Mouse (Mus musculus) midbrain, postnatal 0 days (tissue): Measurements from ENCODE around the gene Kcnh8. TPM values are rescaled to one million over a fixed set of nuclear protein-coding genes. Genes with fewer than 3 reads are reported as not detected.
A peak's percentile ranks its signal among the peaks of the same experiment; 100 is the strongest.

Experiments used
- ATAC-seq: fragments of 200-750 bp; cut with Nextera tagmentation; 2 replicates; pipeline ENCODE4 v1.8.0; 2017; ENCODE audit warnings: moderate number of reproducible peaks, mild to moderate bottlenecking, moderate TSS enrichment, moderate library complexity; ENCODE audit not compliant: low FRiP score
- DNase-seq: peaks from one replicate; pipeline ENCODE4 v3.0.0-alpha.2; 2015; ENCODE audit warnings: low spot score
- H3K27ac ChIP-seq: fragments of 300-500 bp; sonication (generic); 2 replicates; pipeline ENCODE4 v1.5.1; 2014; ENCODE audit warnings: low read depth, mild to moderate bottlenecking, low read length, mixed read lengths
- H3K27me3 ChIP-seq: fragments of 300-500 bp; sonication (generic); 2 replicates; pipeline ENCODE4 v1.6.1; 2014; ENCODE audit warnings: low read length, control low read depth, mixed read lengths; ENCODE audit not compliant: insufficient read depth
- H3K36me3 ChIP-seq: fragments of 300-500 bp; sonication (generic); 2 replicates; pipeline ENCODE4 v1.6.1; 2014; ENCODE audit warnings: low read length, control low read depth, mixed read lengths; ENCODE audit not compliant: insufficient read depth
- H3K4me1 ChIP-seq: fragments of 300-500 bp; sonication (generic); 2 replicates; pipeline ENCODE4 v1.6.1; 2014; ENCODE audit warnings: mild to moderate bottlenecking, control low read depth, antibody characterized with exemption, low read length, mixed read lengths; ENCODE audit not compliant: insufficient read depth
- H3K4me2 ChIP-seq: fragments of 300-500 bp; sonication (generic); 2 replicates; pipeline ENCODE4 v1.6.1; 2014; ENCODE audit warnings: low read depth, mild to moderate bottlenecking, low read length, mixed read lengths; ENCODE audit not compliant: poor library complexity, severe bottlenecking
- H3K4me3 ChIP-seq: fragments of 300-500 bp; sonication (generic); 2 replicates; pipeline ENCODE4 v1.5.1; 2014; ENCODE audit warnings: low read depth, mild to moderate bottlenecking, low read length, moderate library complexity
- H3K9ac ChIP-seq: fragments of 300-500 bp; sonication (generic); replicated peaks from 2 replicates; pipeline ENCODE4 v1.6.1; 2014; ENCODE audit warnings: mild to moderate bottlenecking, low read length, moderate library complexity, mixed read lengths; ENCODE audit not compliant: poor library complexity, severe bottlenecking
- H3K9me3 ChIP-seq: fragments of 300-500 bp; sonication (generic); 2 replicates; pipeline ENCODE4 v1.6.1; 2016; ENCODE audit warnings: low read length, control low read depth
- CTCF ChIP-seq: IDR thresholded peaks from 2 replicates; pipeline ENCODE4 v1.5.1; 2016; ENCODE audit warnings: antibody characterized with exemption, mild to moderate bottlenecking
- WGBS: fragments of 180-500 bp; shearing (Covaris S2); extraction: QIAGEN DNeasy Blood & Tissue Kit; methylation state at CpG from one replicate; pipeline ENCODE4 v1.1.7; 2014; 5-methylcytosine and 5-hydroxymethylcytosine counted together
- polyA plus RNA-seq: library from polyadenylated mRNA; unstranded; fragments of >200 nt; fragmentation: Nextera tagmentation; extraction: Ambion mirVana; gene quantifications from 2 replicates; pipeline ENCODE4 v1.2.1, GENCODE M21; 2015
- total RNA-seq: library from RNA; depleted of rRNA; stranded (reverse); fragments of >200 nt; gene quantifications from 2 replicates; pipeline ENCODE4 v1.2.3, GENCODE M21; 2014

Gene Kcnh8
- total and polyA plus RNA-seq, 2 experiments from 2014 or later = 2.8 to 7.9 TPM

DNA sequence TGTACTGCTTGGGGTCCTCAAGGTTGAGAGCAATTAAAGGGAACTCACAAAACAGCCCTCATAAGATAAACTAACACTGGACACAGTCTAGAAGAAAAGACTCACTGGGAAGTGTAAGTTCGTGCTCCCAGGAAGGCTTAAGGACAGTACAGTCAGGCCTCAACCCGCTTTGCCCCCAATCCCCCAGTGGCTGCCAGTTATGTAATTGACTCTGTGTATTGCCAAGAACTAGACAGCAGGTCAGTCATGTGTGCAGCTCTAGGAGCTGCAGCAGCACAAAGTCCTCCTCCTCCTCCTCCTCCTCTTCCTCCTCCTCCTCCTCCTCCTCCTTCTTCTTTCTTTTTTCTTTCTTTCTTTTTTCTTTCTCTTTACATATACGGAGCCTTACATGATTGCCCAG, 185.6 kb downstream of the Kcnh8 start:
- ATAC-seq (no peak), DNase-seq (no peak)
- 68% methylated on average over 3 of the region's 3 CpGs for WGBS

DNA sequence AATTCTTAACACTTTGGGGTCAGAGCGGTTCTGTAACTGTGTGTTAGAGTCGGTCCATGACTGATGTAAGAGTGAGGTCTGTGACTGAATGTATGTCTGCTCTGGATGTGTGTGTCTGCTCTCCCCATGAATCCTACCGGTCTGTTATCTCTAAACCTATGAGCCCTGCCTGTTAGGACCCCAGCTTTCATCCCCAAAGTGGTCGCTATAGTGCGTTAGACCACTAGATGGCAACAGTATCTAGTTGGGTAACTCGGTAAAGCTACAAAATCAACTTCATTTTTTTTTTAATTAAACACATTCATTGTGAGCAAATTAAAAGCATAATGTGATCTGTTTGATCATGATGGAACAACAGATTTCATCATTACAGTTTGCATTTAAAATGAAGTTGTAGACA, 202.0 kb downstream of the Kcnh8 start:
- Histone ChIP-seq H3K4me2 (no peak overlapping the region), H3K27ac (no peak overlapping the region), H3K4me3 (no peak overlapping the region), H3K9me3 (no peaks in the 10 kb centered on the region), H3K36me3 (no peaks in the 10 kb centered on the region), H3K27me3 (no peaks in the 10 kb centered on the region), H3K4me1 (no peaks in the 10 kb centered on the region), H3K9ac (no peak overlapping the region)
- 59% methylated on average over 6 of the region's 6 CpGs for WGBS
- DNase-seq = no peak
- ATAC-seq = no peak
- TF ChIP-seq CTCF = peak; percentile 18; the same call in 1 of the 2 replicates

More for the DNA sequence above, 185.6 kb downstream of the Kcnh8 start:
- no peak overlapping the region for H3K27ac ChIP-seq
- TF ChIP-seq CTCF = no peak
- no peak overlapping the region for H3K4me3 ChIP-seq
- no peaks in the 10 kb centered on the region for H3K4me1 ChIP-seq
- H3K27me3 ChIP-seq = no peaks in the 10 kb centered on the region
- no peaks in the 10 kb centered on the region for H3K36me3 ChIP-seq
- H3K9ac ChIP-seq = no peak overlapping the region
- H3K9me3 ChIP-seq = no peaks in the 10 kb centered on the region
- no peak overlapping the region for H3K4me2 ChIP-seq

DNA sequence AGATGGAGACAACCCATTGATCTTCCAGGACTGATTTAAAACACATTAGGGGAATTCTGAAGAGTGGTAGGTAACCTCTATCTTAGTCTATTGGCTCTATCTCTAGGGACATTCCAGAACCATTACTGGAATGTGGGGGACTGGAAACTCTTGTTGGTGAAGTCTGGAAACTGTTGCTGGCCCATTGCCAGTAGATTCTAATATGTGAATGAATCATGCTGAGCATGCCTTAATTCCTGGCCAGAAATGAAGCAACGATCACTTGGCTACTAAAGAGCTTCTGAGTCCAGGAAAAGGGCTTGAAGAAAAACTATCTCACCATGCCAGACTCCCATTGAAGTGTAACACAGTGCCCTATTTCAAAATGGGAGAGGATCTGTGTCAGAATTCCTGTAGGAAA, 208.3 kb downstream of the Kcnh8 start:
- Histone ChIP-seq H3K36me3 (no peaks in the 10 kb centered on the region), H3K4me1 (no peaks in the 10 kb centered on the region), H3K27ac (no peak overlapping the region), H3K4me3 (no peak overlapping the region), H3K9me3 (no peaks in the 10 kb centered on the region), H3K27me3 (no peaks in the 10 kb centered on the region), H3K9ac (no peak overlapping the region), H3K4me2 (no peak overlapping the region)
- ATAC-seq (no peak), DNase-seq (peak; percentile 67)
- no peak for TF ChIP-seq CTCF
- 58% methylated on average over 1 of the region's 1 CpGs for WGBS

- no peaks in the 10 kb centered on the region for H3K4me1 ChIP-seq
- H3K9ac ChIP-seq = no peak overlapping the region
- no peak for TF ChIP-seq CTCF
- 78% methylated on average over 1 of the region's 1 CpGs for WGBS
- ATAC-seq (no peak), DNase-seq (no peak)
- no peaks in the 10 kb centered on the region for H3K27me3 ChIP-seq
- no peak overlapping the region for H3K4me3 ChIP-seq
- H3K36me3 ChIP-seq = no peaks in the 10 kb centered on the region
- H3K9me3 ChIP-seq = no peaks in the 10 kb centered on the region
- H3K4me2 ChIP-seq = no peak overlapping the region
- no peak overlapping the region for H3K27ac ChIP-seq
Observed at GRCm38 (mm10) chr17:52819007-52819406, 216.5 kb downstream of the Kcnh8 start.

DNA sequence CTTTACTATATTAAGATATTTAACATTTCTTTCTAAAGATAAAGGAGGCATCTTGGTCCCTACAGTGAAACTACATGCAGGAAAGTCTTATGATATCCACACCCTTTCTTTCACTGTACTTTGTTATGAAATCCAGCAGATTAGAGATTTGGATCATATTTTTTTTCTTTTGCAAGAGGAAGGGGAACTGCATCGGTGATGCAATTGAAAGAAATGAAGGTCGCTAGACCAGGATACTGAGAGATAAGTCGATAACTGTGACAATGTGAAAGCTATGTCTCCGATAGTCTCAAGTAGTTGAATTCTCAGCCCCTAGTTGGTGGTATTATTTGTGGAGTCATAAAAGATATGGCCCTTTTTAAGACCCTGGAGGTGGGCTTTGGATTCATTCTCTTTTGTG, 227.2 kb downstream of the Kcnh8 start:
- Histone ChIP-seq H3K9me3 (no peaks in the 10 kb centered on the region), H3K27me3 (no peaks in the 10 kb centered on the region), H3K9ac (no peak overlapping the region), H3K36me3 (no peaks in the 10 kb centered on the region), H3K4me1 (no peaks in the 10 kb centered on the region), H3K4me2 (no peak overlapping the region), H3K4me3 (no peak overlapping the region), H3K27ac (no peak overlapping the region)
- 97% methylated on average over 4 of the region's 4 CpGs for WGBS
- ATAC-seq (no peak), DNase-seq (no peak)
- no peak for TF ChIP-seq CTCF

GRCm38 (mm10) chr17:52873195-52873594, 270.7 kb downstream of the Kcnh8 start:
- H3K9me3 ChIP-seq = no peaks in the 10 kb centered on the region
- H3K4me1 ChIP-seq = no peaks in the 10 kb centered on the region
- no peak overlapping the region for H3K4me2 ChIP-seq
- no peaks in the 10 kb centered on the region for H3K36me3 ChIP-seq
- H3K27ac ChIP-seq = no peak overlapping the region
- ATAC-seq (no peak), DNase-seq (no peak)
- no peak overlapping the region for H3K9ac ChIP-seq
- H3K27me3 ChIP-seq = no peaks in the 10 kb centered on the region
- 86% methylated on average over 3 of the region's 3 CpGs for WGBS
- no peak for TF ChIP-seq CTCF
- H3K4me3 ChIP-seq = no peak overlapping the region
